Mouse (Mus musculus) olfactory bulb, adult 2 months (tissue): ENCODE data around the gene March2. TPM values are rescaled to one million over a fixed set of nuclear protein-coding genes. Genes with fewer than 3 reads are reported as not detected.
A peak's percentile ranks its signal among the peaks of the same experiment; 100 is the strongest.

Source experiments
- H3K27ac ChIP-seq: fragments of 200-500 bp; 2 replicates; pipeline ENCODE4 v1.5.1; 2012; ENCODE audit warnings: low read depth, low read length; ENCODE audit not compliant: insufficient read depth
- H3K4me1 ChIP-seq: fragments of 200-500 bp; 2 replicates; pipeline ENCODE4 v1.6.1; 2012; ENCODE audit warnings: low read length; ENCODE audit not compliant: control insufficient read depth, insufficient read depth
- H3K4me3 ChIP-seq: fragments of 200-500 bp; 2 replicates; pipeline ENCODE4 v1.5.1; 2012; ENCODE audit warnings: mild to moderate bottlenecking, low read depth, low read length, moderate library complexity; ENCODE audit not compliant: insufficient read depth
- CTCF ChIP-seq: fragments of 200-500 bp; IDR thresholded peaks from 2 replicates; pipeline ENCODE4 v1.5.1; 2012; ENCODE audit warnings: low read depth, mild to moderate bottlenecking, low read length, moderate library complexity; ENCODE audit not compliant: insufficient read depth
- POLR2A ChIP-seq: fragments of 200-500 bp; IDR thresholded peaks from 2 replicates; pipeline ENCODE4 v1.6.1; 2012; ENCODE audit warnings: mild to moderate bottlenecking, low read depth, low read length, moderate library complexity; ENCODE audit not compliant: insufficient read depth
- WGBS: fragments of 180-500 bp; shearing (Covaris S2); methylation state at CpG from one replicate; pipeline ENCODE4 v1.1.7; 2018; 5-methylcytosine and 5-hydroxymethylcytosine counted together
- polyA plus RNA-seq: library from polyadenylated mRNA; stranded (reverse); fragments of >200 nt; gene quantifications from 2 replicates; pipeline ENCODE4 v1.2.4, GENCODE M21; 2012; ENCODE audit warnings: low replicate concordance; ENCODE audit not compliant: missing spikeins, insufficient read depth, insufficient read length

The March2 gene
- polyA plus RNA-seq: not detected in 2 replicates

GRCm38 (mm10) chr17:33718384-33718881, at the start of gene March2:
March2 (minus strand) TSS chr17:33718670.
- no peaks in the 10 kb centered on the region for H3K4me1 ChIP-seq
- under 1% methylated on average over 46 of the region's 46 CpGs for WGBS
- peak within 1 kb of the TSS; percentile 75 for H3K4me3 ChIP-seq
- H3K27ac ChIP-seq: no peak within 1 kb of the TSS
- TF ChIP-seq POLR2A (peak; percentile 57), CTCF (no peak)

- 78% methylated on average over 3 of the region's 3 CpGs for WGBS
- TF ChIP-seq CTCF: no peak
- TF ChIP-seq POLR2A: no peak
- Histone ChIP-seq H3K4me1 (no peaks in the 10 kb centered on the region), H3K27ac (no peak overlapping the region), H3K4me3 (no peak overlapping the region)
These were observed 47.9 kb upstream of the March2 start for GRCm38 (mm10) chr17:33766389-33766788.

GRCm38 (mm10) chr17:33760255-33761165, 42.0 kb upstream of the March2 start, which contains the start of gene Rab11b:
Rab11b (minus strand) TSS chr17:33760530.
- Histone ChIP-seq H3K27ac (peak within 1 kb of the TSS; percentile 99), H3K4me3 (peak within 1 kb of the TSS; percentile 84), H3K4me1 (peaks cover 22% of the 10 kb centered on the region)
- WGBS: 3% methylated on average over 35 of the region's 35 CpGs
- TF ChIP-seq CTCF (no peak), POLR2A (0 out of 2 replicates have a peak, but pooled peaks have one; percentile 1)

GRCm38 (mm10) chr17:33759767-33760254, 41.3 kb upstream of the March2 start:
- Histone ChIP-seq H3K27ac (peak overlapping the region; percentile 99), H3K4me1 (peaks cover 27% of the 10 kb centered on the region), H3K4me3 (peak overlapping the region; percentile 84)
- WGBS: 0% methylated on average over 37 of the region's 38 CpGs
- TF ChIP-seq POLR2A (0 out of 2 replicates have a peak, but pooled peaks have one; percentile 53), CTCF (no peak)

GRCm38 (mm10) chr17:33757231-33757630, 38.8 kb upstream of the March2 start:
- no peak for TF ChIP-seq CTCF
- TF ChIP-seq POLR2A: no peak
- 29% methylated on average over 4 of the region's 4 CpGs for WGBS
- peaks cover 29% of the 10 kb centered on the region for H3K4me1 ChIP-seq
- H3K27ac ChIP-seq: no peak overlapping the region
- no peak overlapping the region for H3K4me3 ChIP-seq

- WGBS: 53% methylated on average over 3 of the region's 3 CpGs
These were observed 37.8 kb upstream of the March2 start for GRCm38 (mm10) chr17:33756108-33756790.

GRCm38 (mm10) chr17:33755418-33756107, 37.1 kb upstream of the March2 start:
- peaks cover 31% of the 10 kb centered on the region for H3K4me1 ChIP-seq
- H3K27ac ChIP-seq: peak overlapping the region; percentile 56
- TF ChIP-seq CTCF (no peak), POLR2A (no peak)
- 51% methylated on average over 10 of the region's 10 CpGs for WGBS
- no peak overlapping the region for H3K4me3 ChIP-seq

More at GRCm38 (mm10) chr17:33756108-33756790, 37.8 kb upstream of the March2 start:
- TF ChIP-seq POLR2A: no peak
- no peak for TF ChIP-seq CTCF
- peaks cover 30% of the 10 kb centered on the region for H3K4me1 ChIP-seq
- H3K4me3 ChIP-seq: no peak overlapping the region
- H3K27ac ChIP-seq: peak overlapping the region; percentile 23; the same call in 1 of the 2 replicates

- Histone ChIP-seq H3K4me1 (peaks cover 31% of the 10 kb centered on the region), H3K4me3 (no peak overlapping the region), H3K27ac (0 out of 2 replicates have a peak overlapping the region, but pooled peaks have one; percentile 20)
- no peak for TF ChIP-seq CTCF
- TF ChIP-seq POLR2A: no peak
- 67% methylated on average over 1 of the region's 1 CpGs for WGBS
These were observed 36.2 kb upstream of the March2 start for GRCm38 (mm10) chr17:33754656-33755055.
